Mouse (Mus musculus): ENCODE measurements around the gene Lipe. TPM values are rescaled to one million over a fixed set of nuclear protein-coding genes. Genes with fewer than 3 reads are reported as not detected.
"Not testable (repeated sequence)": the region's sequence is repeated elsewhere in the genome, so short reads cannot be mapped to it uniquely, and the experiment has no call there.

Gene Lipe
- polyA plus RNA-seq (2012; rRNA removed) = 24.8 and 25.1 TPM in 2 replicates

DNA sequence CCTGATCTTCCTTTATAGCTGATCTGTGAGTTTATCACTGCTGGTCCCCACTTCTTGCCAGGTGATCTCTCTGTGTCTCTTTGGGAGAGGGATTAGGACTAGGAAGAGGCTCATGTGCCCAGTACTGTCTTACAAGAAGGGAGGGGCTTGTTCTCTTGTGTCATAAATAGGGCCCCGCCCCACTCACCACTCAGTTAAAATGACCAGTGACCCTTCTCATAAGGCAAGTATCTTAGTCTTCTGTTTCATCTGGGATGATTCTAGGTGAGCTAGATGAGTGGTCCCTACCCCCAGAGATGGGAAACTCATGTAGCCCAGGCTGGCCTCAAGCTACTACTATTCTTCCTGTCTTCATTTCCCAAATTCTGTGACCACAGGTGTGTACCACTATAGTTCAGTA, at the start of gene Lipe:
Gene Lipe, minus strand, starts transcription at position 101 of the 400 bp plus-strand sequence.
- DNase-seq (ENCODE audit: low spot score) = no peak

DNA sequence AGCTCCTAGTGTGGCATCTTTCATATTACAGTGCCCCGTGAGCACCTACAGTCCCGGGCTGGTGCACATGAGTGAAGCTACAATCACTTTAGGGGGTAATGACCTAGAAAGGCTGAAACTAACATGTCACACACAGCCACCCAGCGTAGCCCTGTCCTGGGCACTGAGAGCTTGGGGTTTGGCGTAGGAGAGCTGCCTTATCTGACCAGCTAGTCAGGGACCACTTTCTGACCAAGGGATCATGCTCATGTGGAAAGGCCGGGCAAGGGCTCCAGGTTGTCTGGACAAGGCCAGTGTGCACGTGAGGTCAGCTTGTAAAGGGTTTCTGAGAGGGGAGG, 42.3 kb upstream of the Lipe start:
- no peak for DNase-seq (ENCODE audit: low spot score)

DNA sequence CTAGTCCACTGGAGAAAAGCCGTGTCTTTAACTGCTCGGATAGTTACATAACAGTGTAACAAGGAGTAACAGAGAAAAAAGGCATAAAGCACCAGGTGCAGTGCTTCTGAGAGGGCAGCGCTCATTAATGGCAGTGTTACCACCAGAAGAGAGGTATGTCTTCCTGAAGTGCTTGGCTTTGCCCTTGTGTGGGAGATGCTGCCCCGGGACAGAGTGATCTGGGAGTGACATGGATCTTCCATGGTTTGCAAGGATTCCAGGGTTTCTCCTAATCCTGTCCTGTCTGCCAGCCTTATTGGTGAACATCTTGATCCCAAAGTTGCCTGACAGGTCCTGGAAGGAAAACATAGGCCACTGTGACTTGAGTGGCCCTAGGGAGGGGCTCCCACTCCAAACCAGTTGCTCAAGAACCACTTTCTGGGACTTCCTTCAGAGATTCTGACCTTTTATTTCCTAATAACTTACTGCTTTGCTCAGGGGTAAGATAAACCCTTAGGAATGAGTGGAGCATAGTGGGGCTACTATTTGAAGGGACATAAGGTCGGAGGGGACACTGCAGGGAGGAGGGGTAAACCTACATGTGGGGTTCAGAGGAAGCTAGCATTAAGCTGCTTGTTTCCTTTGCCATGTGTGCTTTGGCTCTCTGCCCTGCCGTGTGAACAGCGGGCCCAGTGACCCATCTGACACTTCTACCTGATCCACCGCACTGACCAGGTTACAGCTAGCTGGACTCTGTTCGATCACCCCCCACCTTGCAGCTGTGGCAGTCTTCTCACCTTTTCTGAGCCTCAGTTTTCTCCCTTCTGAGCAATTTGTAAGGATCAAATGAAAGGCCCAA, 41.7 kb upstream of the Lipe start:
- no peak for DNase-seq (ENCODE audit: low spot score)

DNA sequence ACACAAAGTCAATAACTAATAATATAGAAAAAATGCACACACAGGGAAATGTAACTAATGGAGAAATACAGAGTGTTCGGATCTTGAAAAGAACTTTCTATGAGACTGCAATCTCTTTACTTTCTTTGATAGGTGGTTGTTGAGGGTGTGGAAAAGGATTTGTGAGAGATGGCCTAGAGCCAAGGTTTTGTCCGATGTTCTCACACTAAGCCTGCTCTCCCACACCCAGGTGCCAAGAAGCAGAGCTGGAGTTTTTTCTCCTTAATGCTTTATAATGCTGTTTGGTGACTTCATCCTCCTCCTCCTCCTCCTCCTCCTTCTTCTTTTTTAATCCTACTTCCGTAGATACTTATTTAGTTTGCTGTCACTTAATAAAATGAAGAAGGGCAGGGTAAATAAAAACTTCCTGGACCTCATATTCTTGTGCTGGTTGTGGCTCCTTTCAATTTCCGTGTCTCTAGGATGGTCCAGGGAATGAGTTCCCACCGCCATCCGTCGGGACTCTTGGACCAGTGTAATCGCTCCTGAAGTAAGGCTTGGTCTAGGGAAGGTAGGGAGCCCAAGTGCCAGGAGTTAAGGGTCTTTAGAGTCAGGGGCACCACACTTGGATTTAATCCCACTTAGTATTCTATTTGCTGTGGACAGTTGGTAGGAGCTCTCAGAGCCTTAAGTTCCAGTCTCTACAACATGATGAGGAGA, 40.8 kb upstream of the Lipe start:
- DNase-seq (ENCODE audit: low spot score) = no peak

DNA sequence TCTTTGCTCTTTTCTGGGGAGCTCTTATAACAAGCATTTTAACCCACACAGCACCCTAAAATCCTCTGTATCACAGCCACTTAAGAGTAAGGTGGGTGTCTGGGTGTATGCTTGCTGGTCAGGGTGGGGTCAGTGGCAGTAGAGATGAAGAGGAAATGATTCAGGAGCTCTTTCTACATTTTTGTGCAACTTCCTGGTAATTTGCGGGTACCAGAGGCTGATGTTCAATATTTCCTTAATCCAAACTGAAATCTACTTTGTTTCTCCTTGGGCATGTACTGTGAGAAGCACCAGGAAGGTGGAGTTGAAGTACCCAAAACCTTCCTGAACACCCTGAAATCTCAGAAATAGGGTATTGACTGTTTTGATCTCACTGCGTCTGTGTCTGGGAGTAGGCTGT, 38.2 kb upstream of the Lipe start:
- DNase-seq (ENCODE audit: low spot score) = no peak

DNA sequence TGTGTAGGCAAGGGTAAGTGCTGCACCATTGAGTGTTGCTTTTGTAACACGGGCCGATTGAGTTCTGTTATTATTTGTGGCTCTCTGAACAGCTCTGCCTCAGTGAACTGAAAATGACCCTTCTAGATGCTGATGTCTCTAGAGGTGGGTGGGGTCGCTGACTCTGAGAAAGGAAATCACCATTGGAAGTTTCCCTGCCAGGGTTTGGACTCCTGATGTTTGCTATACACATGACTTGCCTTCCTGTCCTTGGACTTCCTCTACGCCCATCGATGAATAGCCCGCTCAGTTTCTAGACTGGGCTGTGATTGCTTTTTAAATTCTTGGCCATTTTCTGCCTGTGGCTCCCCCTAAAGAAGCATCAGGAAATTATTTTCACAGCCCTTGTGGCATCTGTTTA, 37.7 kb upstream of the Lipe start:
- DNase-seq (ENCODE audit: low spot score) = no peak

DNA sequence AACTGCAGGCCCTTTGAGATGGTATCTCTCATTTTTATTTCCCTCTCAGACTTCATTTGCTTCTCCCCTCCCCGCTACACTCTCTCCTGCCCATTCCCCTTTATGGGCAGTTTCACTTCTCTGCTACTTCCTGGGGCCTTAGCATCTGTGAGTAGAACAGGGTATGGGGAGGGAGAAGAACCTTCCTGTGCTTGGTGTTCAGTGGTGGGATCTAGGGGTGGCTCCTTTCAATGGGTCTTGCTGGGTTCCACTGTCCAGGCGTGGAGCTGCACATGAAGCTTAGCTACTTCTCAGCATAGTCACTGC, 37.0 kb upstream of the Lipe start:
- no peak for DNase-seq (ENCODE audit: low spot score)

DNA sequence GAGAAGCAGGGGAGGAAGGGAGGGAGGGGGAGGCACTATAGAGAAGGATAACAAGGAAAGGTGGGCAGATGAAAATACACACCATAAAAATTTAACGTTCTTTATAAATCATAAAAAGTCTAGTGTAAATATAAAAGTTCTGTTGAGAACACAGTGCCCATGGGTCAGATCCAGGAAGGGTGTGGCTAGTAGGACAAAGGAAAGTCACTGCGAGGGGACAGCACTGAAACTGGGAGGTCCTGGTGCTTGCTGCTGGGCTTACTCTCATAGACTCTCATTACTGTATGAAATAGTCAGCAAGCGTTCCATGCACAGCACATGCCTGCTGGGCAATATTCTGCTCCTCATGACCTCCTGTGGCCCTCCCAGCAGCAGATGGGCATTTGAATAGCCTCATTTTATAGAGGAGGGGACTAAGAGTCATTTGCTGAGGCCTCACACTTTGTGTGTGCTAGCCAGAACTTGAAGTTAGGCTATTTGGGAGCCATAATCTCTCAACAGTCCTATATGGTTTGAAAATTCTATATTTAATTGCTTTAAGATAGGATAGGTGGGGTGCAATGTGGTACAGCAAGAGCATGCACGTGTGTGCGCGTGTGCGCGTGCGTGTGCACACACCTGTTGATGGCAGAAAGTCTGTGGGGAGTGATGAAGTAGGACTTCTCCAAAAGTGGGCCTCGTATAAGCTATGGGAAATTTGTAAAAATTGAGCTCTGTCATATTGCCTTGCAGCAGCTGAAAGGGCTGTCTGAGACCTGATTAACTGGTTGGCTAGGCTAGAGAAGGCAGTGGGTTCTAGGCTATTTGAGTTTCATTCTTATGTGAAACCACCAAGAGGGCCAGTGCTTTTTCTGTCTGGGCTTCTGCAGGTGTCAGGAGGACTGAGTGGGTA, 36.4 kb upstream of the Lipe start:
- no peak for DNase-seq (ENCODE audit: low spot score)

DNA sequence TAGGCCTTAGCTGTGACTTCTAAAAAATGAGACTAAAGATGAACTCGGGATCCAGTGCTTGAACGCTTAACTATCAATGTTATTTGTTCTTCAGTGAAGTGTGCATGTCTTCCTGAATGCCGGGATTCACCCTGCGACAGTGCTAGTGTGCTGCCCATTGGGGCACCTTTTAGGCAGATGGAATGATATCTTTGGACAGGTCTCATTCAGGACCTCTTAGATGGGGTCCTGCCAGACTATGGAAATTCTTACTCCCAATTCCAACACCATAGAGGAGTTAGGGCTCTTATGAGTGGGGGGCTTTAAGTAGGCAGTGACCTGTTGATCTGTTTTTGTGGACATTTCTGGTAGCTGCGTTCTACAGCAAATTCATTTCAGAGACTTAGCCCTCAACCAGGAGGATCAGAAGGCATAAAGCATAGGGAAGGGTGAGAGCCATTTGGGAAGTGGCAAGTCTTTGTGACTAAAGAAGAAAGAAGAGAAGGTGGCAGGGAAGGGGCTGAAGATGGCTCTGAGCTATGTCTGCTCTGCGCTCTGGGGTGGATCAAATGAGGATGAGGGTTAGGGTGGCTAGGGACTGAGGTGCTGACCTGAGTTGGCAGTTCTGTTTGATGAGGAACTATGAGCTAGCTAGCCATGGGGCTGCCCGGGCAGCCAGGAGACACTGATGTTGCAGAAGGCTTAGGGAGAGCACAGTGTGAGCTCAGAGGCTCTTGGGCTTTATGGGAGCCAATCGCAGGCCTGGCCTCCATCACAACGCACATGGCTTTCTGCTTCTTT, 35.5 kb upstream of the Lipe start:
- no peak for DNase-seq (ENCODE audit: low spot score)

DNA sequence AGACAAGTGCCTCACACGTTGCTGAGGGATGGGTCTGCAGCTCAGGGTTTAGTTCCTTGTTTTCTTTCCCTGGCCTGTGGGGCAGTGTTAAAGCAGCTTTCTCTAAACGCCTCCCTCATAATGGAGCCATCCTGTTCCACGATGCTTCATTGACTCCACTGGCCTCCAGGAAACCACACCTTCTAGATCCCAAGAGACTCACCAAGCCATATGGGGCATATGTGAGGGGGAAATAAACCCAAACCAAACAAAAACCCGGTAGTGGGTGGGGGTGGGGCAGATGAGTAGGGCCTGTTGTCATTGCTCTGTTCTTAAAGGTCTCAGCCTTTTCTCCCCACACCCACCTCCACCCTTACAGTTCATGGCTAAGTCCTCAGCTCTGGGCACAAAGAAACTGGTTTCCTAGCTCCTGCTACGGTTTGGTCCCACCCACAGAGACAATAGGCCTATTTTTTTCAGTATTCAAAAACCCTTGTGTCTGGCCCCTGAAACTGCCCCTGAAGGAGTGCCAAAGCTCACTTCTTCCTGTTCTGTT, 34.6 kb upstream of the Lipe start:
- no peak for DNase-seq (ENCODE audit: low spot score)

DNA sequence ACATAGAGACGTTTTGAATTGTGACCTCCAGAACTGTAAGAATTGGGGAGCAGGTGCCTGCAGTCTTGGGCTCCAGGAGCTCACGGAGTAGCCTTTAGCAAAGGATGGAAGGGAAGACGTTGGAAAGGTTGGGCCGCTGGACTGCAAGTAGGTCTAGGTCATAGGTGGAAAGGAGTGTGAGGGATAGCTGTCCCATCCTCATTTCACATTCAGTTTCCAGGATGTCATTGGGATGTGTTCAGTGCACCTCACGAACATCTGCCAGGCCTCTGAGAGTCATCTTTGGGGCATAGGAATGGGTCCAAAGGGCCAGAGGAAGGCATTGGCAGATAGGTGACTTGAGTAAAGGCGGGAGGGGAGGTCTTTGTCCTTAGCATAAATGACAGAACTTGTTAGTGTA, 33.9 kb upstream of the Lipe start:
- no peak for DNase-seq (ENCODE audit: low spot score)

DNA sequence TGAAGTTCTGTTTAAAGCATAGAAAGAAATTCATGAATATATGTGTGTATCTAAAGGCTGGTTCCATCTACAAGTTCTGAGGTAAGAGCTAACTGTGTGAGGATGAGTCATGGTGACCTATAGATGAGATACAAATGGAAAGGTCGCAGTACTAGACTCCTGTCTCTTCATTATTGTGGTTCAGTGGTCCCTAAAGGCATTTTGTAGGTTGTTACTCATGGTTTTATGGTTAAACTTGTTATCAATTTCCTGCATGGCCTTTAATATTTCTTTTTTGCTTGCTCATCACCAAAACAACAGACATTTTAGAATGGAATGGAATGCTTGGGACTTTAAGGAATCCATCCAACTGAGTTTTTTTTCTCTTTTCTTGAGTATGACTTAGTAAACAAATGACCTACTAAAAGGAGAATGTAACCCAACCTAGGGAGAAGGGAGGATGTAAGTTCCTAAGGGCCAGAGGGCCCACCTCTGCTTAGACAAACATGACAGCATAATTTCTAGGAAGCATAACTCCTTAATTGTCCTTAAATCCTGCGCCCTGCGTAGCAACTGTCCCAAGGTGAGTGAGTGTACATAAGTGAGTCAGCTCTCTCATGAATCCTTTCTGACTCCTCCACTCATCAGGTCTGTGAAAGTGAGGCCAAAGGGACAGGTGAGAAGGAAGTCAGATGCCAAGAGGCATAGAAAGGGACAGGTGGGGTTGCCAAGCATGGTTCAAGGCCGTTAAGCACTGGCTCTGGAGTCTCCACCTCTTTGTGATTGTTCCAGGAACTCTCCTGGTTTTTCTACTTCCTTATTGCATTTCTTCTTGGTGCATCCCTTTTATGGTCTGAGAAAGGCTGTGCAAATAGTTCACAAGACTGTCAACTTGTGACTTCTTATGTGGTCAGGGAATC, 31.6 kb upstream of the Lipe start:
- DNase-seq (ENCODE audit: low spot score) = no peak

DNA sequence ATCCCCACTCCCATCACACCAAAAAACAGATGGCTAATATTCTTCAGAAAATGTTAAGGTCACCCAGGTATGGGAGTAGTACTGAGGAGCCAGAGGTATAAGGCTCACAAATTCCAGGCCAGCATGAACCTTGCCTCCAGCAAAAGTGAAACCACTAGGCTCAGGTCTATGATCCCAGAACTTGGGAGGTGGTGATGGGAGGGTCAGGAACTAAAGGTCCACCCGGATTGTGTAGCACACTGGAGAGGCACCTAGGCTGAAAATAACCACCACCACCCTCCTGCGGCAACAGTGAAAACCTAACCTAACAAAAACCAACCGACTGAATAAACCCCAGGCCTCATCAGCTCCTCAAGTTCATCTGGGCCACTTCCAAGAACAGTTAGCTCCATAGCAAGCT, 29.8 kb upstream of the Lipe start:
- DNase-seq (ENCODE audit: low spot score) = no peak

DNA sequence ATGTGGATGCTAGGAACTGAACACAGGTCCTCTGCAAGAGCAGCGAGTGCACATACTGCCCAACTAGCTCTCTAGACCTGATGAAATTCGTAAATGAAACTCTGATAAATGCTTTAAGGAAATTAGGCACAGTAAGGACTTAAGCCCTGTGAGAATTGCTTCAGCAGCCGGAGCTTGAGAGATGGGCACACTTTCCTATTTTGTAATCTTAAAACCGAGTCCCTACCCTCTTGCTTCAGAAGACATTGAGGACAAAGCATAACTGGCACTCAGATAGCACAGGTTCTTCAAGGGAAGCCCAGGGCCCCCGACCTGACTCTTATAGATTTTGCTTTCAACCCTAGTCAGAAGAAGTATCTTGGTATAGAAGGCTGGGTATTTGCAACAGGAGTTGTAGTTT, 28.6 kb upstream of the Lipe start:
- no peak for DNase-seq (ENCODE audit: low spot score)

DNA sequence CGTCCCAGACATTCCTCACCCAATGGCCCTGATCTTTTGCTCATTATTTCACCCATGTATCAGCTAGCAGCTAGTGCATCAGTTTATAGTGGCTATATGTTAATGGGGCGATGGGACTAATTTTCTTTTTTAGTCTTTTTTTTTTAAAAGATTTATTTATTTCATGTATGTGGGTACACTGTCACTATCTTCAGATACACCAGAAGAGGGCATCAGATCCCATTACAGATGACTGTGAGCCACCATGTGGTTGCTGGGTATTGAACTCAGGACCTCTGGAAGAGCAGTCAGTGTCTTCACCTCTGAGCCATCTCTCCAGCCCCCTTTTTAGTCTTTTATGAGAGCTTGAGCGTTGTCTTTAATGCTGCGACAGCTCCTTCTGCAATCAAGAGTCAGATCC, 27.9 kb upstream of the Lipe start:
- DNase-seq (ENCODE audit: low spot score) = not testable (repeated sequence)

DNA sequence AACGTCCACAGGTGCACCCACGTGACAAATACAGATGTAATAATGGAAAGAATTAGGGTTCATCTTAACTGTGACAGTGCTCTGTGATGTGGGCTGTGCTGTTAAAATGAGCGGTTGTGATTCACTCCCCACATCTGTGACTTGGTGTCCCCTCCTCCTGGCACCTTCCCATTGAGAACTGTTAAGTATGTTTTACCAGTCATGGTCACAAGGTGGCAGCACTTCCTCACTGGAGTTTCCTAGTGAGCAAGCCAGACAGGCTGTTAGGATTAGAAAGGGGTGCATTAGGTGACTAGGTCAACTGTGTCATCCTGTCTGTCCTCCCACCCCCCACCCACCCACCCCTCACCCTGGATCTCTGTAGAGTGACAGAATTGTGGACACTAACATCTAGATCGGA, 25.9 kb upstream of the Lipe start:
- DNase-seq (ENCODE audit: low spot score) = no peak

DNA sequence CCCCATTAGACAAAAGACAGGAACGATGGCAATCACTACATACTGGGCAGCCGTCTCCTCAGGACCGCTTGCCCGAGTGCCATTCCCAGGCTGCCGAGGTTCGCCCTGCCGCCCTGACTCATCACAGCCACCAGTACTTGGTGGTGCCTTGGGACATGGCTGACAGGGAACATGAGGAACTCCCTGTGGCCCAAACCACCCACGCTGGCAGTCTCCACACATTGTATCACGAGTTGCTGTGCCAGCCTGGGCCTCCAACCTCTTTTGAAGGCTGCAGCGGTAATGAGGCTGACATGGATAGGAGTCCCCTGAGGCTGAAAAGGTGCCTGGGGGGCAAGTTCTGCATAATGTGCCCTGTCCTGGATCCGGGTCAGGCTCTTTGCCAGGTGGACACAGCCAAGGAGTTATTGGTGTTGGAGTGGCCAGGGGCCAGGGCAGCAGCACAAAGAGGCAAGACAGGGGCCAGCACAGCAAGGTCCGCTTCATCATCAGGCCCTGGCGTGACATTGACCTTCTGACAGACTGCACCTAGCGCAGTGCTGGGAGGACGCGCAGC, 23.9 kb upstream of the Lipe start:
- no peak for DNase-seq (ENCODE audit: low spot score)

DNA sequence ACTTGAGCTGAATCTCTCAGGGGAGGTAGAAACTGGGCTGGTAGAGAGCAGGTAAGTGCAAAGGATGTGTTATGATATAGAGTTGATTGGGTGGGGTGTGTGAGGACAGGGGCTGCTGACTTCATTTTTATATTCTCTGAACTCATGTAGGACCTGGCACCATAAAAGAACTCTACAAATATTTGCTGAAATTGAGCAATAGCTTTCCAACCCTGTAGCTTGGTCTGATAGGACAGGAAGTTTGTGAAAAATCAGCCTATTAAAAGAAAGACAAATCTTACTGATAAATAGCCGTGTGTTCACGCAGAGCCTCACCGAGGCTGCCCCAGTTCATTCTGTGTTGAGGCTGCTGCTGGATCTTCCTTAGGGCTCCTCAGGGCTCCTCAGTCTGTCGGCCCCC, 21.4 kb upstream of the Lipe start:
- DNase-seq (ENCODE audit: low spot score) = no peak

DNA sequence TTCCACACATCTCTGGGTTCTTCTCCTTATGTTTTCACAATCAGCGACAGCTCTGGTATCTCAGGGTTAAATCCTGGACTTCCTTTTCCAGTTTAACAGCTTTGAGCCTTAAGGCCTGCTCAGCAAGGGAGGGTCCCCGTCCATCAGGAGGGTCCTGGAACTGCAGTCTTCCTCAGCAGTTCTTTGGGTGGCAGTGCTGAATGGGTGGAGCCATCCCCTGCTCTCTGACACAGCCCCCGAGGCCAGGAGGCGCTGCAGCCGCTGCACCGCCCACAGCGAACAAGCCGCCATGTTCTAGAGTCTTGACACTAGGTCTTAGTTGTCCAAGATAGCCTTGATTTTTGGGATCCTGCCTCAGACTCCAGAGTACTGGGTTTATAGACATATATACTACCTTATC, 21.0 kb upstream of the Lipe start:
- no peak for DNase-seq (ENCODE audit: low spot score)

DNA sequence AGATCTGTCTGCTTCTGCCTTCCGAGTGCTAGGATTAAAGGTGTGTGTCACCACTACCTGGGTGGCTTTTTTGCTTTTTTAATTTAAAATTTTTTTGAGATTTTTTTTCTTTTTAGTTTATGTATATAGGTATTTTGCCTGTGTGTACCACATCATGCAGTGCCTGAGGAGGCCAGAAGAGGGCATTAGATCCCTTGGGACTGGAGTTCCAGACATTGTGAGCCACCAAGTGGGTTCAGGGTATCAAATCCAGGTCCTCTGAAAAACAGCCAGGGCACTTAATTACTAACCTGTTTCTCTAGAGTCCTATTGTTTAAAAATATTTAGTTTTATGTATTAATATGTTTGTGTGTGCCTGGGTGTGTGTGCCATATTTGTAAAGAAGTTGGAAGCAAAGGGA, 19.1 kb upstream of the Lipe start:
- no peak for DNase-seq (ENCODE audit: low spot score)
